Mouse (Mus musculus): ENCODE results near the gene Uchl1. TPM values are rescaled to one million over a fixed set of nuclear protein-coding genes. Genes with fewer than 3 reads are reported as not detected.

Gene Uchl1
- polyA plus RNA-seq, 1 experiment from 2014 or later = 1,231 TPM

DNA sequence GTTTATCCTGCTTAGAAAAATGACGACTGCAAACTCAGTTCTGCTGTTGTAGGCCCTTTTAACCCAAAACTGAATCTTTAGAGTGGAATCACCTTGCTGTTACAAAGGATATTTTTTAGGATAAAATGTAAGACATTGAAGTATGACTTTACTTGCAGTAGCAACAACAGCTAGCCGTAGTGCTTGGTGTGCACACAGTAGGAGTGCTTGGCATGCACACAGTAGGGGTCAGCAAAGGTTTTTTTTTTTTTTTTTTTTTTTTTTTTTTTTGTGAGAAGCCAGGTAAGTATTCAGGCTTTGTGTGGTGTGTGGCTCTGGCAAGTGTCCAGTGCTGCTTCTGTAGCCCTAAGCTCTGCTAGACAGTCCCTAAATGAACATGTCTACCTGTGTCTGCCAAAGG is 10.0 kb downstream of the Uchl1 start:
- Histone ChIP-seq H3K4me2 (no peak overlapping the region), H3K4me3 (no peak overlapping the region), H3K36me3 (peaks cover 91% of the 10 kb centered on the region), H3K4me1 (replicated peaks) (peaks cover 7% of the 10 kb centered on the region; the same call in 1 of the 2 replicates), H3K27me3 (no peaks in the 10 kb centered on the region), H3K9ac (no peak overlapping the region), H3K27ac (no peak overlapping the region), H3K9me3 (no peaks in the 10 kb centered on the region)
- 90% methylated on average over 2 of the region's 2 CpGs for WGBS
- ATAC-seq (ENCODE audit: low FRiP score) = no peak

GRCm38 (mm10) chr5:66686863-66687262 is 11.0 kb downstream of the Uchl1 start:
- H3K9ac ChIP-seq = no peak overlapping the region
- ATAC-seq (ENCODE audit: low FRiP score) = no peak
- H3K4me2 ChIP-seq = no peak overlapping the region
- no peaks in the 10 kb centered on the region for H3K9me3 ChIP-seq
- 94% methylated on average over 13 of the region's 13 CpGs for WGBS
- H3K36me3 ChIP-seq = peaks cover 81% of the 10 kb centered on the region
- H3K27me3 ChIP-seq = no peaks in the 10 kb centered on the region
- H3K4me3 ChIP-seq = no peak overlapping the region
- no peak overlapping the region for H3K27ac ChIP-seq
- H3K4me1 ChIP-seq (replicated peaks) = peaks cover 3% of the 10 kb centered on the region; the same call in 1 of the 2 replicates

DNA sequence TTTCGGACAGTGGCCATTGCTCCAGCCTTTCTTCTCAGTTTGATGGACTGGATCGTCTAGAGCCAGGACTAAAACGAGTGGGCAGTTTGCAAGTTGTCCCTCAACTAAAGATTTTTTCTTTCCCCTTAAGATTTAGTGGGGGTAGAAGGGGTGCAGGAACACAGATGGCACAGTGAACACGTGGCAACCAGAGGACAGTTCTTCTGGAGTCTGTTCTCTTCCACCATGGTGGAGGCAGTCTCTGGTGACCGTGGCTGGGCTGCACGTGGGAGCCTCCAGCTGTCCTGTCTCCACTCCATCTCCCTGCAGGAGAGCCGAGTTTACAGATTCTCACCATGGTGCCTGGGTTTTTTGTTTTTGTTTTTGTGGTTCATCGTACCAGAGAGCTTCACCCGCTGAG is 11.8 kb downstream of the Uchl1 start:
- no peak overlapping the region for H3K4me2 ChIP-seq
- H3K36me3 ChIP-seq = peaks cover 73% of the 10 kb centered on the region
- H3K4me3 ChIP-seq = no peak overlapping the region
- peaks cover 3% of the 10 kb centered on the region; the same call in 1 of the 2 replicates for H3K4me1 ChIP-seq (replicated peaks)
- H3K27me3 ChIP-seq = no peaks in the 10 kb centered on the region
- H3K9me3 ChIP-seq = no peaks in the 10 kb centered on the region
- no peak overlapping the region for H3K9ac ChIP-seq
- 80% methylated on average over 9 of the region's 9 CpGs for WGBS
- no peak overlapping the region for H3K27ac ChIP-seq
- ATAC-seq (ENCODE audit: low FRiP score) = no peak

- no peak overlapping the region for H3K4me2 ChIP-seq
- peaks cover 3% of the 10 kb centered on the region; the same call in 1 of the 2 replicates for H3K4me1 ChIP-seq (replicated peaks)
- H3K9me3 ChIP-seq = no peaks in the 10 kb centered on the region
- H3K27ac ChIP-seq = no peak overlapping the region
- no peaks in the 10 kb centered on the region for H3K27me3 ChIP-seq
- H3K4me3 ChIP-seq = no peak overlapping the region
- no peak overlapping the region for H3K9ac ChIP-seq
- H3K36me3 ChIP-seq = peaks cover 67% of the 10 kb centered on the region
- no peak for ATAC-seq (ENCODE audit: low FRiP score)
- WGBS = 93% methylated on average over 5 of the region's 5 CpGs
These were observed 12.4 kb downstream of the Uchl1 start for GRCm38 (mm10) chr5:66688286-66688685.

DNA sequence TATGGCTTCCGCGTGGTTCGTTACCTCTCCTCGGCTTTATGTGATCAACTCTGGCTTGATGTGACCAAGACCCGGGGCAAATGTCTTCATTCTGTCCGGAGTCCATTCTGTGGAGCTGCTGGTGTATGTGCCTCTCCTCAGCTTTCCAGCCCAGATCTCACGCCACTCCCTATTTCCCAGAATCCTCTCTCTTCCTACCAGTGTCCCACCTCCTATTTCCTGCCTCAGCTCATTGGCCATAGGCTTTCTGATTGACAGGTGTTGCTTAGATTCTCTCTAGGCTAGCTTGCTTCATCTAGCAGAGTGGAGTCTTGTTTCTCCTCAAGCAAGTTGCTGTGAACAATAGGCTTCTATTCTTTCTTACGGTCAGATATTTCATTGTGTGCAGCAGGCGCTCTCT is 13.9 kb downstream of the Uchl1 start:
- no peaks in the 10 kb centered on the region for H3K27me3 ChIP-seq
- no peaks in the 10 kb centered on the region for H3K9me3 ChIP-seq
- no peak for ATAC-seq (ENCODE audit: low FRiP score)
- 0 out of 2 replicates have a peak overlapping the region, but pooled peaks have one; percentile 30 for H3K27ac ChIP-seq
- H3K4me3 ChIP-seq = no peak overlapping the region
- H3K9ac ChIP-seq = no peak overlapping the region
- no peaks in the 10 kb centered on the region for H3K4me1 ChIP-seq (replicated peaks)
- no peak overlapping the region for H3K4me2 ChIP-seq
- H3K36me3 ChIP-seq = peaks cover 52% of the 10 kb centered on the region
- 85% methylated on average over 9 of the region's 9 CpGs for WGBS

DNA sequence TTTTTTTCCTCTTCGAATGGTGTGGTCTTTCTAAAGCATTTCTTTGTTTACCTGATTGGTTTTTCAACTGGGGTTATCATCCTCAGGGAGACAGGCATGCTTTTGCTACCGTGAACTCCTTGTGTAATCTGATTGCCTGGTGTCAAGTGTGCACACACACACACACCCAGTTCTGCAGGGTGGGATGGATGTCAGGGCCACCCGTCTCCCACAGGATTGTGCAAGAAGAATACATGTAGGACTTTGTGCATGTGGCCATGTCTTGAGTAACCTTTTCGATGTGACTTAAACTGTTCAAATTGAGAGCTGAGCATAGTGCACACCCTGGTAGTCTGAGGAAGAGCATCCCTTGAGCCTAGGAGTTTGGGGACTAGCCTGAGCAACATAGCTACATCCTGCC is 17.3 kb downstream of the Uchl1 start:
- H3K9me3 ChIP-seq = no peaks in the 10 kb centered on the region
- 75% methylated on average over 4 of the region's 4 CpGs for WGBS

DNA sequence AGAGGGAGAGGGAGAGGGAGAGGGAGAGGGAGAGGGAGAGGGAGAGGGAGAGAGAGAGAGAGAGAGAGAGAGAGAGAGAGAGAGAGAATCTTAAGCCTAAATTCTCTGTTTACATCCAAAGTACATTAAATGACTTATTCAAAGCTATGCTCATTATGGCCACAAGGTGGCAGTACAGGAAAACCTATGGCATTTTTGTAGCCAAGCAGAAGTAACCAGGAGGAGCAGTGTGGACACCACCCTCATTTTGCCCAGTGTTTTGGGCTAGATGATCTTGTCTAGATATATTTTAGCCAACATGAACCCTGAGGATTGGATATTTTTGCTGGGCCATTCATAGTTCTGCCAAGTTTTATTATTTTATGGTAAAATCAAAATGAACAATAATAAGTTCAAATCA is 21.2 kb downstream of the Uchl1 start:
- no peak overlapping the region for H3K27ac ChIP-seq
- H3K4me1 ChIP-seq (replicated peaks) = no peaks in the 10 kb centered on the region
- no peak overlapping the region for H3K4me3 ChIP-seq
- no peak; the same call in 1 of the 2 replicates for ATAC-seq (ENCODE audit: low FRiP score)
- H3K4me2 ChIP-seq = no peak overlapping the region
- no peaks in the 10 kb centered on the region for H3K27me3 ChIP-seq
- no peaks in the 10 kb centered on the region for H3K9me3 ChIP-seq
- no peak overlapping the region for H3K9ac ChIP-seq
- no peaks in the 10 kb centered on the region for H3K36me3 ChIP-seq

More for the DNA sequence above, 17.3 kb downstream of the Uchl1 start:
- H3K4me3 ChIP-seq = no peak overlapping the region
- no peak overlapping the region for H3K9ac ChIP-seq
- peaks cover 18% of the 10 kb centered on the region for H3K36me3 ChIP-seq
- H3K4me1 ChIP-seq (replicated peaks) = no peaks in the 10 kb centered on the region
- H3K4me2 ChIP-seq = no peak overlapping the region
- H3K27ac ChIP-seq = no peak overlapping the region
- no peak for ATAC-seq (ENCODE audit: low FRiP score)
- H3K27me3 ChIP-seq = no peaks in the 10 kb centered on the region

- no peak for ATAC-seq (ENCODE audit: low FRiP score)
- Histone ChIP-seq H3K4me2 (no peak overlapping the region), H3K4me3 (no peak overlapping the region), H3K9me3 (no peaks in the 10 kb centered on the region), H3K9ac (no peak overlapping the region), H3K27ac (no peak overlapping the region), H3K36me3 (no peaks in the 10 kb centered on the region), H3K27me3 (no peaks in the 10 kb centered on the region), H3K4me1 (replicated peaks) (peaks cover 7% of the 10 kb centered on the region; the same call in 1 of the 2 replicates)
- 62% methylated on average over 6 of the region's 6 CpGs for WGBS
These were observed 24.0 kb downstream of the Uchl1 start for GRCm38 (mm10) chr5:66699911-66700310.

DNA sequence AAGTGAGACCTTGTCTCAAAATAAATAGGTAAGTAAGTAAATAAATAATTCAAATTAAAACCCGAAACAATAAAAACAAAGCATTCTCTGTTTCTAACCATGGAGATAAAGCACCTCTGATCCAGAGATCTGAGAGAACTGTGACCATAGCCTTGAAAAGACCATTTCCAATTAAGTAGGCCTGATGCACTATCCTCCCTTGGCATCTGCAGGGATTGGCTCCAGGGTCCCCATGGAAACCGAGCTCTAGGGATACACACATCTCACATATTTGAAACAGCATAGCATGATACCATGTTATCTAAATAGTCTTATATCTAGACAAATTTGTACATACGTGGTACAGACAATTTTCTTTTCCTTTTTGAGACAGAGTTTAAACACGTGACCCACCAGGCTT is 26.1 kb downstream of the Uchl1 start:
- Histone ChIP-seq H3K4me3 (no peak overlapping the region), H3K27ac (no peak overlapping the region), H3K36me3 (no peaks in the 10 kb centered on the region), H3K9me3 (no peaks in the 10 kb centered on the region), H3K4me1 (replicated peaks) (peaks cover 7% of the 10 kb centered on the region; the same call in 1 of the 2 replicates), H3K4me2 (no peak overlapping the region), H3K27me3 (no peaks in the 10 kb centered on the region), H3K9ac (no peak overlapping the region)
- no peak for ATAC-seq (ENCODE audit: low FRiP score)
- WGBS = 88% methylated on average over 4 of the region's 4 CpGs

DNA sequence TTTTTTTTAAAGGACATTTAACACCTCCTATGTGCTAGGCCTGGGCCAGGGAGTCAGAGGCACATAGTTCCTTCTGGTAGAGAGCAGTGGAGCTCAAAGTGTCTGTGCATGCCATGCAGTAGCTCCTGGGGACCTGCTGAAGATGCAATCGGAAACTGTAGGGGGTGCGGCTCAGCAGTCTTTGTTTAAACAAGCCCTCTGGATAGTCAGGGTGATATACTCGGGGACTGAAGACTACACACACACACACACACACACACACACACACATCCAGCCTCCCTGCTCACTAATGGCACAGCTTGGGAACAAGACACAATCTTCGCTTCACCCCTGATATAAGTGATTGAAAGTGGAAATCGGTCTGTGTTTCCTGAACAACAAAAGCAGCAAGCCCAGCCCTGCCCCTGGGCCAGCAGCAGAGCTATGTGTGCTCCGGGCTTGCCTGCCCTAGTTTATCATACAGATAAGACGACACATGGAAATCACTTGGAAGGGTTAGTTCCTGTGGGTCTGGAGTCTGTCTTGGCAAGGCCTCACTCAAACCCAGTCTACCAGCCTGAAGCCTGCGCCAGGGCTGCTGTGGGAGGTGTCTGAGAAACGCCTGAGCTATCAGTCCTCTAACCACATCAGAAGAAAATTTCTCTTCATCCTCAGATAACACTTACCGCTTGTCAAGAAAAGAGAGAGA is 27.6 kb downstream of the Uchl1 start:
- no peak for ATAC-seq (ENCODE audit: low FRiP score)
- WGBS = 52% methylated on average over 10 of the region's 10 CpGs
- peaks cover 7% of the 10 kb centered on the region; the same call in 1 of the 2 replicates for H3K4me1 ChIP-seq (replicated peaks)

DNA sequence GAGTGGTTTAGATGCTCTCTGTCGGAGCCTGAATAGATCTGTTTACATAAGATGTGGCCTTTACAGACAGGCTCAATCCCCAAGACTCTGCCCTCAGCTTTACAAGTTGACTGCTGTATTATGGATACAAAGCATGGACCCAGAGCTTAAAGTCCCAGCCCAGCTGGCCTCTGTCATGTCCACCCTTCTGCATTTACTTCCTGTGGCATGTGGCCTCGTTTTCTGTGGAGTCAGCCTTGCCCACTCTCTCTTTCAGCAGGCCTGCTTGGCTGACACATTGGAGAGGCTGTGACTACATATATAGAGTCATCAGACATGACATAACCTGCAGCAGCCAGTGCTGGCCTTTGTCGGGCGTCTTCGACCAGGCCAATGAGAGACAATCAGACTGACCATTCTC is 32.0 kb downstream of the Uchl1 start:
- no peaks in the 10 kb centered on the region for H3K36me3 ChIP-seq
- H3K4me3 ChIP-seq = no peak overlapping the region
- no peak overlapping the region for H3K4me2 ChIP-seq
- H3K9ac ChIP-seq = no peak overlapping the region
- no peaks in the 10 kb centered on the region for H3K9me3 ChIP-seq
- no peak overlapping the region for H3K27ac ChIP-seq
- no peak for ATAC-seq (ENCODE audit: low FRiP score)
- 89% methylated on average over 5 of the region's 5 CpGs for WGBS
- H3K4me1 ChIP-seq (replicated peaks) = peaks cover 7% of the 10 kb centered on the region; the same call in 1 of the 2 replicates
- no peaks in the 10 kb centered on the region for H3K27me3 ChIP-seq

More for the DNA sequence above, 27.6 kb downstream of the Uchl1 start:
- Histone ChIP-seq H3K27ac (no peak overlapping the region), H3K9ac (peak overlapping the region; percentile 5; the same call in 1 of the 2 replicates), H3K36me3 (no peaks in the 10 kb centered on the region), H3K27me3 (no peaks in the 10 kb centered on the region), H3K9me3 (no peaks in the 10 kb centered on the region), H3K4me3 (no peak overlapping the region), H3K4me2 (no peak overlapping the region)

GRCm38 (mm10) chr5:66710445-66711019 is 34.6 kb downstream of the Uchl1 start:
- 7% methylated on average over 4 of the region's 4 CpGs for WGBS
- Histone ChIP-seq H3K27me3 (no peaks in the 10 kb centered on the region), H3K27ac (no peak overlapping the region), H3K4me1 (replicated peaks) (no peaks in the 10 kb centered on the region), H3K4me2 (no peak overlapping the region), H3K9ac (no peak overlapping the region), H3K36me3 (no peaks in the 10 kb centered on the region), H3K9me3 (no peaks in the 10 kb centered on the region), H3K4me3 (no peak overlapping the region)
- ATAC-seq (ENCODE audit: low FRiP score) = no peak

DNA sequence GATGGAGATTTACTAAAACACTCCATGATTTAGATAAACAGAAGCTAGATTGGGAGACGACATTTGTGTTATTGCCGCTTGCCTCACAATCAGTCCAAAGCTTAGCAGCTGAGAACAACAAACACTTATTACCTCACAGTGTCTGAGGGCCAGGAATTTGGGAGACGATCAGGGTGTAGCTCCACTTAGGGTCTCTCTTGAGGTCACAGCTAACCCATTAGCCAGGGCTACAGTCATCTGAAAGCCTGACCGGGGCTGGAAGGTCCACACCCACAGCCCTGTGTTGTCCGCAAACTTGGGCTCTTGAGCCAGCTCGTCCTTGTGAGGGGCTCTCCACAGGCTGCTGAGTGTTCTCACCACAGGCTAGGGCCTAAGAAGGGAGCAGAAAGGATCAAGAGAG is 36.9 kb downstream of the Uchl1 start:
- Histone ChIP-seq H3K4me2 (no peak overlapping the region), H3K27ac (no peak overlapping the region), H3K4me1 (replicated peaks) (no peaks in the 10 kb centered on the region), H3K27me3 (no peaks in the 10 kb centered on the region), H3K9me3 (no peaks in the 10 kb centered on the region), H3K4me3 (no peak overlapping the region), H3K36me3 (no peaks in the 10 kb centered on the region), H3K9ac (no peak overlapping the region)
- 73% methylated on average over 6 of the region's 6 CpGs for WGBS
- no peak for ATAC-seq (ENCODE audit: low FRiP score)

Data from hindbrain, embryonic 13.5 days (tissue).